ENCODE assay signal across 8 mouse cellular contexts in the genomic region with DNA sequence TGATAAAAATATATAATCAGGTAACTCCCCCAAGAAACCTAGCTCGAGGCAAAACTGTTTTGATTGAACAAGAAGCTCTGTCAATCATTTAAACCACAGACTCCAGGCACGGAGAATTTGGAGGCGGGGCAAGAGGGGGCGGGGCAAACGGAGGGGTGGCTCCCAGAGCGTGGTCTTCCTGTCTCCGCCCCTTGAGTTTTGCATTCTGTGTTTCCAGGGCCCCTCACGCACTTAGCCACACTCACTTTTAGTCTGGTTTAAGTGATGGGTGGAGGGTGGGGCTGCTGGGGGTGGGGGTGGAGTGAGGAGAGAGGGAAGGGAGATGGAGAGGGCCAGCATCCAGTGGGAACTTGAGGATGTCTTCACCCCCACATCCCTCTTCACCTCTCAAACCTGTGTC. TPM values are rescaled to one million over a fixed set of nuclear protein-coding genes. Genes with fewer than 3 reads are reported as not detected.
DNase-seq lines count a peak whose midpoint lies in the region; ATAC-seq and TF ChIP-seq lines count a peak whose summit lies in the region.

No protein-coding gene starts in this region.

- in situ Hi-C loops in ES-E14 (cut with MboI; ENCODE audit: low sequenced_read_pairs in 2 of 2, unreplicated experiment in 2 of 2), result loop anchor here in 1 of 2 experiments (10.0 kb wide), 1 partner anchor 952 kb away; no protein-coding TSS in a partner anchor

- H3K27me3 ChIP-seq in forebrain, embryonic 14.5 days (replicated peaks; ENCODE audit: control insufficient read depth, insufficient read depth, low read length), result no peaks in the 10 kb centered on the region
- H3K27me3 ChIP-seq in lung, postnatal 0 days (replicated peaks; ENCODE audit: insufficient read depth, low read length), result peaks cover 20% of the 10 kb centered on the region; the same call in 1 of the 2 replicates

- no peak overlapping the region for H3K27ac ChIP-seq in ES-E14 (ENCODE audit: insufficient read depth, low read depth, low read length, poor library complexity, severe bottlenecking)
- H3K27ac ChIP-seq in brown adipose tissue, adult 24 weeks (replicated peaks; ENCODE audit: low read depth, low read length), result no peak overlapping the region
- H3K27ac ChIP-seq in forebrain, embryonic 14.5 days (ENCODE audit: low read depth, low read length), result no peak overlapping the region
- H3K27ac ChIP-seq in lung, postnatal 0 days (ENCODE audit: low read length), result no peak overlapping the region

- no peaks in the 10 kb centered on the region for H3K36me3 ChIP-seq in ES-E14 (ENCODE audit: control insufficient read depth, insufficient read depth, low read length, poor library complexity, severe bottlenecking)
- H3K36me3 ChIP-seq in forebrain, embryonic 14.5 days (ENCODE audit: control insufficient read depth, insufficient read depth, low read length), result no peaks in the 10 kb centered on the region
- H3K36me3 ChIP-seq in lung, postnatal 0 days (ENCODE audit: insufficient read depth, low read length), result no peaks in the 10 kb centered on the region

- peak overlapping the region; percentile 14 to 63; a peak in 2 of 4 replicates for H3K4me3 ChIP-seq in ES-E14 (ENCODE audit: insufficient read depth in 1 of 2, low read depth in 1 of 2, low read length in 2 of 2, poor library complexity in 1 of 2, severe bottlenecking in 1 of 2)
- H3K4me3 ChIP-seq in brown adipose tissue, adult 24 weeks (ENCODE audit: insufficient read depth, low read depth, low read length), result peak overlapping the region; percentile 68; the same call in 1 of the 2 replicates
- peak overlapping the region; percentile 43 for H3K4me3 ChIP-seq in forebrain, embryonic 14.5 days (ENCODE audit: low read depth, low read length)
- H3K4me3 ChIP-seq in lung, postnatal 0 days (ENCODE audit: low read depth, low read length), result peak overlapping the region; percentile 33; the same call in 1 of the 2 replicates

- H3K9ac ChIP-seq in ES-E14 (ENCODE audit: insufficient read depth, low read depth, low read length, poor library complexity, severe bottlenecking), result no peak overlapping the region
- H3K9ac ChIP-seq in forebrain, embryonic 14.5 days (ENCODE audit: low read length), result peak overlapping the region; percentile 74; the same call in 1 of the 2 replicates
- no peak overlapping the region for H3K9ac ChIP-seq in lung, postnatal 0 days (replicated peaks; ENCODE audit: low read depth)

- TF ChIP-seq CTCF in lung, postnatal 0 days (IDR thresholded peaks at IDR 0.05), result no peak

- WGBS in forebrain, embryonic 14.5 days, result 0% methylated on average over 8 of the region's 8 CpGs
- WGBS in lung, postnatal 0 days, result 1% methylated on average over 8 of the region's 8 CpGs

- no peaks in the 10 kb centered on the region; a peak in 2 of 4 replicates for H3K4me1 ChIP-seq in ES-E14 (ENCODE audit: control insufficient read depth in 2 of 2, insufficient read depth in 2 of 2, low read length in 2 of 2, poor library complexity in 1 of 2)
- peaks cover 6% of the 10 kb centered on the region; the same call in 1 of the 2 replicates for H3K4me1 ChIP-seq in brown adipose tissue, adult 24 weeks (ENCODE audit: control insufficient read depth, insufficient read depth, insufficient read length, low read length)
- H3K4me1 ChIP-seq in forebrain, embryonic 14.5 days (ENCODE audit: control insufficient read depth, insufficient read depth, low read length), result peaks cover 30% of the 10 kb centered on the region
- peaks cover 10% of the 10 kb centered on the region for H3K4me1 ChIP-seq in lung, postnatal 0 days (ENCODE audit: insufficient read depth, low read depth, low read length)

- H3K9me3 ChIP-seq in ES-E14 (ENCODE audit: control insufficient read depth, insufficient read depth, low read depth, low read length), result no peaks in the 10 kb centered on the region
- no peaks in the 10 kb centered on the region for H3K9me3 ChIP-seq in forebrain, embryonic 14.5 days (replicated peaks; ENCODE audit: control insufficient read depth, low read length)
- H3K9me3 ChIP-seq in lung, postnatal 0 days (ENCODE audit: low read length), result no peaks in the 10 kb centered on the region

- TF ChIP-seq EP300 in lung, postnatal 0 days (IDR thresholded peaks at IDR 0.05), result no peak

- H3K4me2 ChIP-seq in forebrain, embryonic 14.5 days (ENCODE audit: low read length), result peak overlapping the region; percentile 91
- H3K4me2 ChIP-seq in lung, postnatal 0 days (replicated peaks; ENCODE audit: low read depth, low read length), result peak overlapping the region; percentile 77

- DNase-seq in ES-E14 (ENCODE audit: low read depth, low spot score), result no peak
- DNase-seq in forebrain, embryonic 14.5 days (ENCODE audit: low spot score), result peak; percentile 94
- DNase-seq in heart, postnatal 36 days, result peak; percentile 52 to 59
- DNase-seq in layer of hippocampus, adult 18-20 months (ENCODE audit: low spot score in 2 of 2), result peak; percentile 62 to 81
- DNase-seq in lung, postnatal 0 days (ENCODE audit: low spot score), result peak; percentile 82
- DNase-seq in right cerebral cortex, postnatal 14 days, result peak; percentile 75
- no peak for DNase-seq in spleen, postnatal 36 days (ENCODE audit: low spot score in 2 of 2)

- ATAC-seq in forebrain, embryonic 14.5 days, result peak; percentile 62
- peak; percentile 48 for ATAC-seq in lung, postnatal 0 days

- intact Hi-C loops in heart, postnatal 36 days (cut with DNase I), result loop anchor here (5.0 to 10.0 kb wide), 2 partner anchors 132 to 500 kb away; no protein-coding TSS in a partner anchor

TF ChIP-seq in ES-E14, 5 proteins besides CTCF, POLR2A, EP300 and RAD21:
- TF ChIP-seq MAFK (IDR thresholded peaks at IDR 0.05; ENCODE audit: insufficient read depth, low read depth, low read length) (no peak), ZNF384 (IDR thresholded peaks at IDR 0.05; ENCODE audit: low read depth, low read length) (no peak), HCFC1 (IDR thresholded peaks at IDR 0.05; ENCODE audit: borderline replicate concordance, insufficient read depth, low read length) (no peak), CHD2 (IDR thresholded peaks at IDR 0.05; ENCODE audit: low read depth, low read length) (no peak)
TF ChIP-seq in ES-E14: peak in this region for 0.

RNA-seq across cellular contexts. Expression of a gene that starts 2.2 kb away (rescaled TPM):
- 1.3 and 2.1 TPM in 2 replicates for total RNA-seq in ES-E14 (2012; rRNA removed)
- polyA plus RNA-seq in brown adipose tissue, adult 24 weeks (2012; ENCODE audit: insufficient read depth, insufficient read length, missing spikeins), result 55.5 and 82.6 TPM in 2 replicates
- polyA plus RNA-seq in forebrain, embryonic 14.5 days (2014; fragmentation: Nextera tagmentation; extraction: Ambion mirVana), result 17.9 and 19.7 TPM in 2 replicates
- total RNA-seq in heart, postnatal 36 days (2021), result 100 to 1,000 TPM in 1 of 2 experiments, 10 to 100 TPM in 1; 95.6 to 123 TPM
- 10 to 100 TPM; 77.4 to 83.5 TPM for total RNA-seq in layer of hippocampus, adult 18-20 months (2021)
- polyA plus RNA-seq in lung, postnatal 0 days (2015; fragmentation: Nextera tagmentation; extraction: Ambion mirVana), result 30.7 and 32.6 TPM in 2 replicates

RNA-seq across cellular contexts. Expression of a gene that starts 48.2 kb away (rescaled TPM):
- total RNA-seq in ES-E14 (2012; rRNA removed), result 1,066 and 2,076 TPM in 2 replicates
- 1.1 TPM in 1 of 2 replicates, not detected in the other for polyA plus RNA-seq in brown adipose tissue, adult 24 weeks (2012; ENCODE audit: insufficient read depth, insufficient read length, missing spikeins)
- 384 and 410 TPM in 2 replicates for polyA plus RNA-seq in forebrain, embryonic 14.5 days (2014; fragmentation: Nextera tagmentation; extraction: Ambion mirVana)
- under 1 TPM in 1 of 2 experiments, not detected in 1; 0.22 TPM for total RNA-seq in heart, postnatal 36 days (2021)
- 10 to 100 TPM; 35.9 to 42.9 TPM for total RNA-seq in layer of hippocampus, adult 18-20 months (2021)
- 51.4 and 58.5 TPM in 2 replicates for polyA plus RNA-seq in lung, postnatal 0 days (2015; fragmentation: Nextera tagmentation; extraction: Ambion mirVana)

Comparison
In these comparisons a context has a peak if more than half of its experiments do, and no peak if none do; other contexts are left out.
1. DNase-seq: peak in forebrain, embryonic 14.5 days (single experiment), heart, postnatal 36 days (2 of 2), layer of hippocampus, adult 18-20 months (2 of 2), lung, postnatal 0 days (single experiment) and right cerebral cortex, postnatal 14 days (single experiment); none in ES-E14 (single experiment) and spleen, postnatal 36 days (0 of 2).
2. RNA of a gene that starts 2.2 kb away (total RNA-seq): 95.6 to 123 TPM in heart, postnatal 36 days and 77.4 to 83.5 TPM in layer of hippocampus, adult 18-20 months; 1.3 to 2.1 TPM in ES-E14; every median in the first group is over 10 times any median in the second.
3. RNA of a gene that starts 48.2 kb away (total RNA-seq): 1,066 to 2,076 TPM in ES-E14 and 35.9 to 42.9 TPM in layer of hippocampus, adult 18-20 months; 0.22 TPM in heart, postnatal 36 days; every median in the first group is over 10 times any median in the second.
4. Peak in every context shown above with its lines, with median percentiles within 50 percentile points of each other: H3K4me3 ChIP-seq.